Mouse (Mus musculus) limb, embryonic 14.5 days (tissue): ENCODE measurements at regions not wholly inside any gene's neighbourhood (a gene's known extent, or its start where the extent isn't known, plus 50 kb on each side); places are given as distances from the start of the nearest gene placed in this dataset.

ENCODE experiments used
- ATAC-seq: fragments of 200-750 bp; cut with Nextera tagmentation; 2 replicates; pipeline ENCODE4 v1.8.0; 2017; ENCODE audit warnings: low read depth, moderate number of reproducible peaks, moderate TSS enrichment; ENCODE audit not compliant: low FRiP score
- DNase-seq: peaks from one replicate; pipeline ENCODE4 v3.0.0-alpha.2; 2015; ENCODE audit warnings: low spot score
- H3K27ac ChIP-seq: fragments of 300-500 bp; sonication (generic); replicated peaks from 2 replicates; pipeline ENCODE4 v1.5.1; 2014; ENCODE audit warnings: low read depth, mild to moderate bottlenecking, low read length, moderate library complexity, mixed read lengths
- H3K27me3 ChIP-seq: fragments of 300-500 bp; sonication (generic); 2 replicates; pipeline ENCODE4 v1.6.1; 2014; ENCODE audit warnings: low read length, mixed read lengths; ENCODE audit not compliant: control insufficient read depth, insufficient read depth
- H3K36me3 ChIP-seq: fragments of 300-500 bp; sonication (generic); 2 replicates; pipeline ENCODE4 v1.6.1; 2014; ENCODE audit warnings: mild to moderate bottlenecking, low read length, moderate library complexity, mixed read lengths; ENCODE audit not compliant: control insufficient read depth, insufficient read depth
- H3K4me1 ChIP-seq: fragments of 300-500 bp; sonication (generic); 2 replicates; pipeline ENCODE4 v1.6.1; 2014; ENCODE audit warnings: antibody characterized with exemption, low read length, mixed read lengths; ENCODE audit not compliant: control insufficient read depth, insufficient read depth
- H3K4me2 ChIP-seq: fragments of 300-500 bp; sonication (generic); replicated peaks from 2 replicates; pipeline ENCODE4 v1.6.1; 2014; ENCODE audit warnings: low read depth, mild to moderate bottlenecking, low read length, moderate library complexity; ENCODE audit not compliant: severe bottlenecking
- H3K4me3 ChIP-seq: fragments of 300-500 bp; sonication (generic); replicated peaks from 2 replicates; pipeline ENCODE4 v1.5.1; 2014; ENCODE audit warnings: low read length
- H3K9ac ChIP-seq: fragments of 300-500 bp; sonication (generic); 2 replicates; pipeline ENCODE4 v1.6.1; 2014; ENCODE audit warnings: mild to moderate bottlenecking, low read depth, low read length, moderate library complexity; ENCODE audit not compliant: severe bottlenecking
- H3K9me3 ChIP-seq: fragments of 300-500 bp; sonication (generic); 2 replicates; pipeline ENCODE4 v1.6.1; 2016; ENCODE audit warnings: low read length; ENCODE audit not compliant: control insufficient read depth
- POLR2A ChIP-seq: fragments of 200-500 bp; IDR thresholded peaks from 2 replicates; pipeline ENCODE4 v1.8.0; 2012; ENCODE audit warnings: inconsistent platforms, mild to moderate bottlenecking, moderate library complexity, borderline replicate concordance; ENCODE audit not compliant: insufficient read depth, insufficient read length; ENCODE audit errors: extremely low read depth
- WGBS: fragments of 180-500 bp; shearing (Covaris S2); extraction: QIAGEN DNeasy Blood & Tissue Kit; methylation state at CpG from one replicate; pipeline ENCODE4 v1.1.7; 2014; 5-methylcytosine and 5-hydroxymethylcytosine counted together

DNA sequence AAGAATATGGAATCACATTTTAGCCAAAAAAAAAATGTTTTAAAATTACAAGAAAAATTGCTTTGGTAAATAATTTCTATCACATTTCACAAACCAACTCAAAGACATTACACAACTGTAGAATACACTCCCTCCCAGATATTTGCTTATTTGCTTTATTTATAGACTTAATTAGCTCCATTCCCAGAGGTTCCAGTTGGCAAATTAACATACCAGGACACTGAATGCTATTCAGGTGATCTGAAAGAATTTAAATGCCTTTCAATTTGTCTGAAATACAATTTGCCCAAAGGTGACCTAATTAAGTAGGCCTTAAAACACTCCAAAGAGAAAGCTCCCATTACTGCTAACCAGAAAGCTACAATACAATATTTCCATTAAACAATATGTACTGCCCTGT lies 162.8 kb downstream of the Zpld1 start:
- ATAC-seq, result no peak
- no peak for DNase-seq
- Histone ChIP-seq H3K4me3 (no peak overlapping the region), H3K36me3 (no peaks in the 10 kb centered on the region), H3K9me3 (no peaks in the 10 kb centered on the region), H3K9ac (no peak overlapping the region), H3K27me3 (no peaks in the 10 kb centered on the region), H3K27ac (no peak overlapping the region), H3K4me2 (no peak overlapping the region), H3K4me1 (no peaks in the 10 kb centered on the region)
- TF ChIP-seq POLR2A, result no peak

DNA sequence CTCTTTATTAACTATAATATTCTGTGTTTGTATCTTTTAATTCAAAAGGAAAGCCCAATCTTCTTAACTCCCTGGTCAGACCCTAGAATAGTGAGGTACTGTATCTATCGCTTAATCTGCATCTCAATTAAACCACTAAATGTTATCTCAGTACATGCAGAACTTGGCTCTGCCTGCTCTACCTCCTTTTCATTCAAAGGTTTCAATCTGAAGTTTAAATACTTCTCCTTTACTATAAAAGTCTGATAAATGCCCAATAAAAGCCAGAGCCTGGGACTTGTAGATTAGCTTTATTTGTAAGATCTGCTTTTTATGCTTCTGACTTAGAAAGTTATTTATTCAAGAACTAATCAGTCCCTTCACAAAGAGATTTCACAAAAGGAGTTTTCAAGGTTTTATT lies 200.1 kb downstream of the Zpld1 start:
- no peak overlapping the region for H3K4me2 ChIP-seq
- TF ChIP-seq POLR2A, result no peak
- H3K27ac ChIP-seq, result no peak overlapping the region
- ATAC-seq (no peak), DNase-seq (no peak)
- no peaks in the 10 kb centered on the region for H3K27me3 ChIP-seq
- no peaks in the 10 kb centered on the region for H3K4me1 ChIP-seq
- no peaks in the 10 kb centered on the region for H3K9me3 ChIP-seq
- no peak overlapping the region for H3K4me3 ChIP-seq
- no peak overlapping the region for H3K9ac ChIP-seq
- no peaks in the 10 kb centered on the region for H3K36me3 ChIP-seq
- WGBS, result 62% methylated on average over 1 of the region's 1 CpGs

- DNase-seq (no peak), ATAC-seq (no peak)
- Histone ChIP-seq H3K27ac (no peak overlapping the region), H3K36me3 (no peaks in the 10 kb centered on the region), H3K4me1 (no peaks in the 10 kb centered on the region), H3K4me3 (no peak overlapping the region), H3K9me3 (no peaks in the 10 kb centered on the region), H3K4me2 (no peak overlapping the region), H3K27me3 (no peaks in the 10 kb centered on the region), H3K9ac (no peak overlapping the region)
- 92% methylated on average over 1 of the region's 1 CpGs for WGBS
- no peak for TF ChIP-seq POLR2A
Observed at GRCm38 (mm10) chr16:55087461-55087860, 210.3 kb downstream of the Zpld1 start.

- no peak for ATAC-seq
- H3K4me2 ChIP-seq, result no peak overlapping the region
- no peaks in the 10 kb centered on the region for H3K27me3 ChIP-seq
- H3K27ac ChIP-seq, result no peak overlapping the region
- no peak overlapping the region for H3K4me3 ChIP-seq
- H3K9ac ChIP-seq, result no peak overlapping the region
- no peak for DNase-seq
- WGBS, result 76% methylated on average over 1 of the region's 1 CpGs
- no peaks in the 10 kb centered on the region for H3K4me1 ChIP-seq
- no peaks in the 10 kb centered on the region for H3K36me3 ChIP-seq
- H3K9me3 ChIP-seq, result no peaks in the 10 kb centered on the region
- no peak for TF ChIP-seq POLR2A
Observed at GRCm38 (mm10) chr16:55076172-55076571, 221.6 kb downstream of the Zpld1 start.

DNA sequence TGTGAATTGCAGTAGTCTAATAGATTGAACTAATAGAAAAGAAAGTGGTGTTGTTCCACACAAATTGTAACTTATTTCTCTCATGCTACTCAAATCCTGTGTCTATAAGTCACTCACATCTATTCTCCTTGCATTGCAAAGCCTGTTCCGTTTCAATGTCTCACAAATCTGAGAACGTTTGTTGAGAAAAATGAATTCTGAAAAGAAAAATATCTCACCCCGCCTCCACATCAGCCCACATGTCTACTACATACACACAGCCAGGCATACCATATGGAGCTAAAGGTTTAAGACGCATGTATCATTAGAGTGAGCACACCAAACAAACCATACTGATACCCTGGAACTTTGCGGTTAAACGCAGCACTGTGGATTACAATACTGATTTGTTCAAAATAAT lies 258.0 kb downstream of the Zpld1 start:
- no peak for DNase-seq
- Histone ChIP-seq H3K9me3 (no peaks in the 10 kb centered on the region; the same call in 1 of the 2 replicates), H3K36me3 (no peaks in the 10 kb centered on the region), H3K4me3 (no peak overlapping the region), H3K4me1 (no peaks in the 10 kb centered on the region), H3K27me3 (no peaks in the 10 kb centered on the region), H3K27ac (no peak overlapping the region), H3K9ac (no peak overlapping the region), H3K4me2 (no peak overlapping the region)
- TF ChIP-seq POLR2A, result no peak
- no peak for ATAC-seq
- WGBS, result 92% methylated on average over 6 of the region's 6 CpGs

GRCm38 (mm10) chr16:55001661-55002289 lies 296.0 kb downstream of the Zpld1 start:
- no peak overlapping the region for H3K4me3 ChIP-seq
- no peak overlapping the region for H3K4me2 ChIP-seq
- DNase-seq (no peak), ATAC-seq (no peak)
- WGBS, result 90% methylated on average over 2 of the region's 2 CpGs
- no peak overlapping the region for H3K27ac ChIP-seq
- H3K36me3 ChIP-seq, result no peaks in the 10 kb centered on the region
- H3K4me1 ChIP-seq, result no peaks in the 10 kb centered on the region
- TF ChIP-seq POLR2A, result no peak
- H3K27me3 ChIP-seq, result no peaks in the 10 kb centered on the region
- no peaks in the 10 kb centered on the region for H3K9me3 ChIP-seq
- no peak overlapping the region for H3K9ac ChIP-seq
